Mouse (Mus musculus) neural tube, embryonic 10.5 days (tissue): ENCODE results near the gene Bcat1.

ENCODE experiments used
- DNase-seq: peaks from one replicate; pipeline ENCODE4 v3.0.0-alpha.2; 2017; ENCODE audit warnings: low spot score; ENCODE audit errors: extremely low spot score

Gene Bcat1

DNA sequence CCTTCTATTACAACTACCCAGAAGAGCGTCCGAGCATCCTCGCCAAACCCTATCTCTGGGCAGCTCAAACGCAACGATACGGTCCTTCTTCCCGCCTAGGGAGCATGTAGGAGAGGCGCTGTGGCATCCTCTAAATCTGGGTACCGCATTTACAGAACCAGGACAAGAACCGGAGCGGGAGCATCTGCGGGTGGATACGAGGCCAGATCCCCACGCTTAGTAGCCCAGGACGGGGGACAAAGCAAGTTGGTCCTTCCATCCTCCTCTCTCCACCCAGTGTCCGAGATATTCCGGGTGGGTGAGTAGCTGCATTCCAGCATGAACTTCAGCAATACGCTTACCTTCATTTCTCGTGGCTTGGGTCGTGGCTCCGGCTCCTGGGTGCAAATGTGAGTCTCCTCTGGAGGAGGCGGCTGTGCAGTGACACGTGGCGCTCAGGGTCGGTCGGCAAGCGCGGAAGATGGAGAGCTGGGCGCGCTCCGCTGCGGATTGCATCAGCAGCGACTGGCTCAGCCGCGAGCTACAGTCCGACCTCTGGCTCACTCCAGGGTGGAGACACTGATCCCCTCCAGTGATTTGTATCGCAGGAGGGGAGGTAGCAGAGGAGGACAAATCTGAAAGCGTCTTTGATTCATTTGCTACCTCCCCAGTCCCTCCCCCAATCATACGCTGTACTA is at the start of gene Bcat1:
Bcat1 (minus strand) TSS at position 637 of the 677 bp plus-strand sequence.
- DNase-seq, result peak; percentile 81

- DNase-seq, result no peak
These were observed 49.7 kb upstream of the Bcat1 start for GRCm38 (mm10) chr6:145125591-145126113.

DNA sequence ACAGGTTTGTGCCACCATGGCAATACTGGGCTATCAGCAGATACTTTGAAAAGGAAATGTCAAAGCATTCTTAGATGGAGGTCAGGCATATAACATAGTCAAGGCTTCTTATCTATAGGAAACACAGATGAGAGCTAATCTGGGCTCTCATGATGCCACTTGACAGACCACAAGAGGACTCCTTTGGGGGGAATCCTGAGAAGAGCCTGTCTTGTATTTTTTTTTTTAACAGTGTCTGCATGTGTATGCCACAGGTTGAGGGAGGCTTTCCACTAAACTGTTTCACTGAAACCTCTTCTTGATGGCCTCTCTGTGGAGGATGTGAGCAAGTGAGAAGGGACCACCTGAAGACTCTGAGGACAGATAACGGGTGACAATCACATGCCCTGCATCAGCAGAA is 48.6 kb upstream of the Bcat1 start:
- DNase-seq, result no peak

DNA sequence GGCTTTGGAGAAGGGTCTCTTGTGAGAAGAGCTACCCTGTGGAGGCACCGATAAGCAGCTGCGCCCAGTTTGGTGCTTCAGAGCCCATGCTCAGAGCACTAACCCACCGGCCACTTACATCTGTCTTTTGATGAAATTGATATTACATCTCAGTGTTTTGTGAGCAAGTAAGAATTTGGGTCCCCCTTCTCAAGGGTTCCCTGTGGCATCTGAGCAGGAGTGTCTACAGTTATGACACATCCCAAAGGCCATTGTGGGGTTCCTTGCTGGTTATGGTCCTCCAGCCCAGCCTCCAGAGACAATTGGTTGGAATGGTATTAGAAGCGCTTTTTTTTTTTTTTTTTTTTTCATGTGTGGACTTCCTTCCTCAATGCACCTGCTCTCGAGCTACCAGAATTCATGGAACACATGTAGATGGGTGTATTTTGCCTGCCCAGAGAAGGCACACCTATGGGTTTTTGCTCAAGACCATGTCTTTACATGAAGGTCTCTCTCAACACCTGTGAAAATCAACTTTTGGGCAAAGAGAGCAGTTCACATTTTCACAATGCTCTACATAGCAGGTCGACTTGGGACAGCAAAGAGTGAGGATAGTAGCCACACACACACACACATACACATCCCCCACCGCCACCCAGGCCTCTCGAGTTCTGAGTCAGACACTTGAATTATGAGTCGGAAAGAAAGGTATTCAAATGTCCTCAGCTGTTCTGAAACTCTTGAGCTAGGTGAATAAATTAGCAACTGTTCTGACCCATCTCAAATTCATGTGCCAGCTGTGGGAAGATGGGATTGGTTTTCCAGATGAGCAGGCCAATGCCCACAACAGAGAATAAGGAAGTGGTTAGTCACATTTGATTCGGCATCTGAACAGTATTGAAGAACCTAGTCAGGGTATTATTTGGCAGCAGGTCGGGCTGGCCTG is 47.4 kb upstream of the Bcat1 start:
- no peak for DNase-seq

DNA sequence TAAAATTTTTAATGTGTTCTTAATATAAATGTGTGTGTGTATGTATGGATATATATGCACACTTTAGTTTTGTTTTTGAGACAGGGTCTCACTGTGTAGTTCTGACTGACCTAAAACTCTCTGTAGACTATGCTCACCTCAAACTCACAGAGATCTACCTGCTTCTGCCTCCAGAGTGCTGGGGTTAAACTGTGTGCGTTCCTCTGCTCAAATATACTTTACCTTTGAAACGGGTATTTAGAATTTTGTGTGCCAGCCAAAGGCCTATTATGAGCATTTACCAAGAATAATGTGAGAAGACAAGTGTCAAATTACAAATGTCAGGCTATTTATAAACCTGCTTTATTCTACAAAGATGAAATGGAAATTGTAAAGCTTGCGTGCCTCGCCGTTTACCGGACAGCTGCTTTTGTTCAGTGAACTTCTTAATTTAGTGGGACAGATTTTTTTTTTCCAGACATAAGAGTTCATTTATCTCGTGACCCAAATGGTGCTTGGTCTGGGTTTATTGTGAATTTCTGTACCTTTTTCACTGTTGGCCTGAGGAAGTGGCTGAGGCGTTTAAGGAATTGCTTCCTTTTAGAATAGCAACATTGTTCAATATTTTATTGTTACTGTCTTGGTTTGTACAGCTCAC is 46.6 kb upstream of the Bcat1 start:
- no peak for DNase-seq

- DNase-seq, result no peak
These were observed 45.8 kb upstream of the Bcat1 start for GRCm38 (mm10) chr6:145121590-145122420.

DNA sequence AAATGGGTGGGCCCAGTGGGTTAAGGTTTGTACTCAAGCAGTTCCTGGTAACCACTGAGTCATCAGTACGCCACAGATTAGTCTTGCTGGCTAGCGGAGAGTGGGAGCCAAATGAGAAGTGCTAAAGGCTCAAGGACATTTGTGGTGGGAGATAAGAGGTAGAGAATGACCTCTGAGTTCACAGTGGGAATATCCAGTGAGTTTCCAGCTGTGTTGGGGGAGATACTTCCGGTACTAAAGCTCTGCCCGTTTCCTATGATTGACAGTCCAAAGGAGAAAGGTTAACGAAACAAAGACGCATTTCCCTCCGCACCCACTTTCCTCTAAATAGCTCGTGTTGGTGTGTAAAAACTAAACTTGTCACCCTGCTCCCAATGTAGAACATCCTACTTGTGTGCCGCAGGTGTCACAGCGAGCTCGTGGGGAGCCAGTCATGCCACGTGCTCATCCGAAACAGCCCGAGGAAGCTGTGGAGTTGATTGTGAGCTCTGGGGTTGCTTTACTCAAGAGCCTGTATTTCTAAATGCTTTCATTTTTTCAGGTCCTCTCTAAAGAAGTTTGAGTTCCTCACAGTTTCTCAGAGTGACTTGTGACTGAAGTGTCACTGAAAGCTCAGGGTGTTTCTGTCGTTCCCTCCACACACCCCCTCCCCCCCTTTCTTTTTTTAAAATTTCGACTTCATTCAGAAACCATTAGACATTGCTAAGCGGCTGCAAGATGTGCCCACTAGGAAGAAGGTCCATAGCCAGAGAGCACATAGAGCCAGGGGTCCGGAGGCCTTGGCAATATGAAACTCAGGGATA is 45.0 kb upstream of the Bcat1 start:
- no peak for DNase-seq

DNA sequence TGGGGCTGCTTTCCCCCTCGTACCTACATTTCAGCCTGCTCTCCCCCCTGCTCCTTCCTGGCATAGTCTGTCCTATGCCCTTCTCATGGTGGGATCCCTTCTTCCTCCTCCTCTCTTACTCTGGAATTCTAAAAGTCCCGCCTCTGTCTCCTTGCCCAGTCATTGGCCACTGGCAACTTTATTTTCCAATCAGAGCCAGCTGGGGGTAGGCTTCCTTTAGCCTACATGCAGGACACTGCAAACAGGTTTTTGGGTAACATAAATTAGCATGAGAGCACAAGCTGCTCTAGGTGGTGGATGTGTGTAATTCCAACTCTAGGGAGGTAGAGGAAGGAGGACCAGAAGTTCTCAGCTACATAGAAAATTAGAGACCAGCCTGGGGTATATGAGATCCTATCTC is 44.1 kb upstream of the Bcat1 start:
- DNase-seq, result no peak

- DNase-seq, result peak; percentile 51
These were observed 40.2 kb upstream of the Bcat1 start for GRCm38 (mm10) chr6:145116098-145116672.

- DNase-seq, result no peak
These were observed 39.6 kb upstream of the Bcat1 start, which contains the start of gene Lrmp for GRCm38 (mm10) chr6:145115476-145116097. Gene Lrmp, plus strand, starts transcription at chr6:145115653.

GRCm38 (mm10) chr6:145114561-145114960 is 38.6 kb upstream of the Bcat1 start:
- DNase-seq, result no peak

GRCm38 (mm10) chr6:145112865-145113264 is 36.9 kb upstream of the Bcat1 start:
- no peak for DNase-seq

GRCm38 (mm10) chr6:145110786-145111185 is 34.8 kb upstream of the Bcat1 start:
- DNase-seq, result no peak

DNA sequence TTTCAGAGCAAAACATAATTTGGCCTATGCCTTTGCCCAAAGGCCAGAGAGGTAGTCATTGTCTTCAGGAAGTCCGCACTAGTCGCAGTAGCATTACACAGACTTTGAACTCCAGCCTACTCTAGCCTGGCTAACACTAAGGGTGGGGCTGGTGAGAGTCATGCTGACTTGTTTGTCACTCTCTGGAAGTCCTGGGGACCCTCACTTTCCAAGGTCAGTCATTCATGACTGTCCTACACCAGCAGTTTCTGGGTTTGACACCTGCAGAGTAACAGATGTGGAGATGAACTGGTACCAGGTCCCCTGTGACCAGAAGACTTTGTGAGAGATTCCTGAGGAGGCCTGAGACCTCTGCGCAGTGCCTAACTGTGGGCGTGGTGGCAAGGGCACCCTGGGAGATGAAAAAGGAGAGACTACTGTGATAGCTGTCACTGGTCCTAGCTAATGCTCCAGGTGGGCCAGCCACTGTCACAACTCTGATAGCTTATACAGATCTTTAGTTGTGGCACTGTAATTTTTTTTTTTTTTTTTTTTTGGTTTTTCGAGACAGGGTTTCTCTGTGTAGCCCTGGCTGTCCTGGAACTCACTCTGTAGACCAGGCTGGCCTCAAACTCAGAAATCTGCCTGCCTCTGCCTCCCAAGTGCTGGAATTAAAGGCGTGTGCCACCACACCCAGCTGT is 30.3 kb upstream of the Bcat1 start:
- DNase-seq, result no peak

GRCm38 (mm10) chr6:145105439-145105838 is 29.5 kb upstream of the Bcat1 start:
- no peak for DNase-seq

- DNase-seq, result no peak
These were observed 28.4 kb upstream of the Bcat1 start for GRCm38 (mm10) chr6:145104241-145104939.

- no peak for DNase-seq
These were observed 24.9 kb upstream of the Bcat1 start for GRCm38 (mm10) chr6:145100923-145101322.

DNA sequence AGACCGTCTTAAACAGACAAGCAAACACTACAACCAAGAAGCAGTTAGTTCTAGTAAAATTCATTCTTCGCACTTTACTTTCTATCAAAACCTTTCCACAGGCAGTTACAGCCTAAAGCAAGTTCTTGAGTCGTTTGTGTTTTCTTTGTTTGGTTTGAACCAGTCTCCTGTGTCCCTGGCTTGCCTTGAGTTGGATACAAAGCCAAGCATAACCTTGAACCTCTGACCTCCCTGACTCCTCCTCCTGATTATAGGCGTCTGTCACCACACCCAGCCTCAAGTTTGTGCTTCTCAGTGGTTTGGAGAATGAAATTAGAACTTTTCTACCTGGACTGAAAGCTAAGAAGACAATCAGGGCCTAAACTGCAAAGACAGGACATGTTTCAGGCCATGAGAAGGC is 18.4 kb upstream of the Bcat1 start:
- DNase-seq, result no peak
